Mouse (Mus musculus) neural tube, embryonic 11.5 days (tissue): Measurements from ENCODE around the gene Gm11032. TPM values are rescaled to one million over a fixed set of nuclear protein-coding genes. Genes with fewer than 3 reads are reported as not detected.
A peak's percentile ranks its signal among the peaks of the same experiment; 100 is the strongest.
"Not testable (repeated sequence)": the region's sequence is repeated elsewhere in the genome, so short reads cannot be mapped to it uniquely, and the experiment has no call there.

Experiments
- ATAC-seq: fragments of 200-750 bp; cut with Nextera tagmentation; 2 replicates; pipeline ENCODE4 v1.8.0; 2017; ENCODE audit warnings: moderate number of reproducible peaks, mild to moderate bottlenecking, moderate TSS enrichment, moderate library complexity; ENCODE audit not compliant: insufficient read depth, low FRiP score, low TSS enrichment
- DNase-seq: peaks from one replicate; pipeline ENCODE4 v3.0.0-alpha.2; 2015; ENCODE audit warnings: low spot score
- H3K27ac ChIP-seq: fragments of 300-500 bp; sonication (generic); 2 replicates; pipeline ENCODE4 v1.5.1; 2014; ENCODE audit warnings: low read depth, mild to moderate bottlenecking, low read length
- H3K27me3 ChIP-seq: fragments of 300-500 bp; sonication (generic); 2 replicates; pipeline ENCODE4 v1.6.1; 2014; ENCODE audit warnings: mild to moderate bottlenecking, low read length, mixed read lengths; ENCODE audit not compliant: control insufficient read depth, insufficient read depth
- H3K36me3 ChIP-seq: fragments of 300-500 bp; sonication (generic); 2 replicates; pipeline ENCODE4 v1.6.1; 2014; ENCODE audit warnings: mild to moderate bottlenecking, low read length, moderate library complexity, mixed read lengths; ENCODE audit not compliant: control insufficient read depth, insufficient read depth
- H3K4me1 ChIP-seq: fragments of 300-500 bp; sonication (generic); 2 replicates; pipeline ENCODE4 v1.6.1; 2014; ENCODE audit warnings: low read length, mixed read lengths; ENCODE audit not compliant: control insufficient read depth, insufficient read depth
- H3K4me2 ChIP-seq: fragments of 300-500 bp; sonication (generic); 2 replicates; pipeline ENCODE4 v1.6.1; 2014; ENCODE audit warnings: low read depth, mild to moderate bottlenecking, moderate library complexity
- H3K4me3 ChIP-seq: fragments of 300-500 bp; sonication (generic); 2 replicates; pipeline ENCODE4 v1.5.1; 2014; ENCODE audit warnings: low read depth, low read length
- H3K9ac ChIP-seq: fragments of 300-500 bp; sonication (generic); 2 replicates; pipeline ENCODE4 v1.6.1; 2014; ENCODE audit warnings: mild to moderate bottlenecking, low read length
- H3K9me3 ChIP-seq: fragments of 300-500 bp; sonication (generic); 2 replicates; pipeline ENCODE4 v1.6.1; 2016; ENCODE audit warnings: low read length; ENCODE audit not compliant: control insufficient read depth
- WGBS: fragments of 180-500 bp; shearing (Covaris S2); extraction: QIAGEN DNeasy Blood & Tissue Kit; methylation state at CpG from one replicate; pipeline ENCODE4 v1.1.7; 2014; 5-methylcytosine and 5-hydroxymethylcytosine counted together
- polyA plus RNA-seq: library from polyadenylated mRNA; unstranded; fragments of >200 nt; fragmentation: Nextera tagmentation; extraction: Ambion mirVana; gene quantifications from 2 replicates; pipeline ENCODE4 v1.2.1, GENCODE M21; 2014

Gene Gm11032
- polyA plus RNA-seq, 1 experiment from 2014 or later, result not detected

GRCm38 (mm10) chr11:4634395-4634794, 14.5 kb downstream of the Gm11032 start:
- Histone ChIP-seq H3K4me2 (no peak overlapping the region), H3K9me3 (no peaks in the 10 kb centered on the region), H3K27me3 (no peaks in the 10 kb centered on the region), H3K36me3 (no peaks in the 10 kb centered on the region), H3K4me1 (peaks cover 11% of the 10 kb centered on the region; the same call in 1 of the 2 replicates), H3K27ac (no peak overlapping the region), H3K9ac (no peak overlapping the region), H3K4me3 (no peak overlapping the region)
- DNase-seq (no peak), ATAC-seq (no peak)
- 79% methylated on average over 5 of the region's 5 CpGs for WGBS

- WGBS, result 59% methylated on average over 5 of the region's 5 CpGs
- Histone ChIP-seq H3K9ac (no peak overlapping the region), H3K27ac (no peak overlapping the region), H3K36me3 (no peaks in the 10 kb centered on the region), H3K4me3 (peak overlapping the region; percentile 75), H3K4me2 (peak overlapping the region; percentile 72), H3K27me3 (no peaks in the 10 kb centered on the region), H3K9me3 (no peaks in the 10 kb centered on the region), H3K4me1 (peaks cover 11% of the 10 kb centered on the region; the same call in 1 of the 2 replicates)
- ATAC-seq (no peak), DNase-seq (no peak)
These were observed 17.0 kb downstream of the Gm11032 start for GRCm38 (mm10) chr11:4636782-4637342.

- Histone ChIP-seq H3K27ac (no peak within 1 kb of the TSS), H3K36me3 (no peaks in the 10 kb centered on the region), H3K9ac (peak within 1 kb of the TSS; percentile 70), H3K27me3 (no peaks in the 10 kb centered on the region), H3K4me3 (peak within 1 kb of the TSS; percentile 75), H3K4me1 (peaks cover 11% of the 10 kb centered on the region; the same call in 1 of the 2 replicates), H3K4me2 (peak within 1 kb of the TSS; percentile 72), H3K9me3 (no peaks in the 10 kb centered on the region)
- under 1% methylated on average over 35 of the region's 35 CpGs for WGBS
- ATAC-seq (peak; percentile 90), DNase-seq (peak; percentile 93)
These were observed 17.8 kb downstream of the Gm11032 start, which contains the start of gene Ascc2 for GRCm38 (mm10) chr11:4637534-4638234. Ascc2 (plus strand) TSS chr11:4637747.

GRCm38 (mm10) chr11:4638261-4638660, 18.4 kb downstream of the Gm11032 start:
- no peaks in the 10 kb centered on the region for H3K27me3 ChIP-seq
- peak overlapping the region; percentile 70 for H3K9ac ChIP-seq
- H3K4me1 ChIP-seq, result peaks cover 11% of the 10 kb centered on the region; the same call in 1 of the 2 replicates
- ATAC-seq, result 0 out of 2 replicates have a peak, but pooled peaks have one; percentile 38
- DNase-seq, result no peak
- 32% methylated on average over 7 of the region's 7 CpGs for WGBS
- no peaks in the 10 kb centered on the region for H3K36me3 ChIP-seq
- peak overlapping the region; percentile 75 for H3K4me3 ChIP-seq
- H3K27ac ChIP-seq, result no peak overlapping the region
- no peaks in the 10 kb centered on the region for H3K9me3 ChIP-seq
- peak overlapping the region; percentile 72 for H3K4me2 ChIP-seq

- Histone ChIP-seq H3K4me3 (no peak overlapping the region), H3K27me3 (no peaks in the 10 kb centered on the region), H3K9me3 (no peaks in the 10 kb centered on the region), H3K4me1 (peaks cover 11% of the 10 kb centered on the region; the same call in 1 of the 2 replicates), H3K27ac (no peak overlapping the region), H3K9ac (no peak overlapping the region), H3K4me2 (no peak overlapping the region), H3K36me3 (no peaks in the 10 kb centered on the region; the same call in 1 of the 2 replicates)
- DNase-seq (no peak), ATAC-seq (no peak)
These were observed 21.3 kb downstream of the Gm11032 start for GRCm38 (mm10) chr11:4641185-4641584.

GRCm38 (mm10) chr11:4643722-4644121, 23.9 kb downstream of the Gm11032 start:
- H3K4me3 ChIP-seq, result no peak overlapping the region
- H3K4me1 ChIP-seq, result peaks cover 4% of the 10 kb centered on the region; the same call in 1 of the 2 replicates
- H3K4me2 ChIP-seq, result no peak overlapping the region
- no peak overlapping the region for H3K27ac ChIP-seq
- H3K36me3 ChIP-seq, result peaks cover 7% of the 10 kb centered on the region
- ATAC-seq, result no peak
- WGBS, result 52% methylated on average over 5 of the region's 5 CpGs
- H3K9me3 ChIP-seq, result no peaks in the 10 kb centered on the region
- H3K27me3 ChIP-seq, result no peaks in the 10 kb centered on the region
- H3K9ac ChIP-seq, result no peak overlapping the region
- DNase-seq, result no peak

GRCm38 (mm10) chr11:4645180-4645579, 25.3 kb downstream of the Gm11032 start:
- not testable (repeated sequence) for H3K9me3 ChIP-seq, ATAC-seq, H3K27me3 ChIP-seq

GRCm38 (mm10) chr11:4646409-4646808, 26.5 kb downstream of the Gm11032 start:
- H3K4me3 ChIP-seq, result no peak overlapping the region
- no peak overlapping the region for H3K27ac ChIP-seq
- DNase-seq (no peak), ATAC-seq (no peak)
- no peaks in the 10 kb centered on the region for H3K9me3 ChIP-seq
- H3K36me3 ChIP-seq, result peaks cover 7% of the 10 kb centered on the region
- H3K9ac ChIP-seq, result no peak overlapping the region
- no peaks in the 10 kb centered on the region for H3K27me3 ChIP-seq
- no peaks in the 10 kb centered on the region for H3K4me1 ChIP-seq
- H3K4me2 ChIP-seq, result no peak overlapping the region
- WGBS, result 86% methylated on average over 9 of the region's 9 CpGs

More at GRCm38 (mm10) chr11:4645180-4645579, 25.3 kb downstream of the Gm11032 start:
- 90% methylated on average over 4 of the region's 6 CpGs for WGBS
- H3K9ac ChIP-seq, H3K4me2 ChIP-seq, H3K36me3 ChIP-seq, H3K27ac ChIP-seq, DNase-seq, H3K4me3 ChIP-seq, H3K4me1 ChIP-seq: not testable (repeated sequence)

GRCm38 (mm10) chr11:4659818-4660217, 40.0 kb downstream of the Gm11032 start:
- H3K36me3 ChIP-seq, result no peaks in the 10 kb centered on the region
- H3K4me1 ChIP-seq, result no peaks in the 10 kb centered on the region
- H3K27me3 ChIP-seq, result no peaks in the 10 kb centered on the region
- H3K27ac ChIP-seq, result no peak overlapping the region
- ATAC-seq (no peak), DNase-seq (no peak)
- no peak overlapping the region for H3K9ac ChIP-seq
- 94% methylated on average over 1 of the region's 1 CpGs for WGBS
- no peak overlapping the region for H3K4me3 ChIP-seq
- H3K4me2 ChIP-seq, result no peak overlapping the region
- no peaks in the 10 kb centered on the region for H3K9me3 ChIP-seq
